Mouse (Mus musculus): ENCODE data around the gene Aars. TPM values are rescaled to one million over a fixed set of nuclear protein-coding genes. Genes with fewer than 3 reads are reported as not detected.
"Not testable (repeated sequence)": the region's sequence is repeated elsewhere in the genome, so short reads cannot be mapped to it uniquely, and the experiment has no call there.

The Aars gene
- polyA plus RNA-seq, 1 experiment from 2014 or later: 170 TPM

- in situ Hi-C loops (cut with MboI; ENCODE audit: low pct_unique_long_range_greater_than_20kb): loop anchor here (5.0 kb wide), 1 partner anchor 37 kb away; the partner anchor contains the start of gene Exosc6
- CTCF ChIA-PET: interaction anchor here (1.1 to 1.2 kb wide), 2 partner anchors 52 to 344 kb away, joined by 3 read pairs; no protein-coding TSS in a partner anchor
- no peaks in the 10 kb centered on the region for H3K27me3 ChIP-seq
- no peak for TF ChIP-seq CTCF (IDR thresholded peaks at IDR 0.05)
- POLR2A ChIA-PET: interaction anchor here (0.7 kb wide), 2 partner anchors 70 to 126 kb away, joined by 5 to 6 read pairs; no protein-coding TSS in a partner anchor
- DNase-seq (ENCODE audit: low read depth, low spot score) (no peak), ATAC-seq (peak; percentile 76)
These were observed 61.1 kb downstream of the Aars start, which contains the start of gene Pdpr for GRCm38 (mm10) chr8:111093865-111094718. Gene Pdpr (plus strand): TSS chr8:111094630.

- in situ Hi-C loops (cut with MboI; ENCODE audit: low pct_unique_long_range_greater_than_20kb): loop anchor here (5.0 kb wide), 1 partner anchor 38 kb away; the partner anchor contains the start of gene Exosc6
- POLR2A ChIA-PET: not testable (repeated sequence)
- peak; percentile 68 for ATAC-seq
These were observed 61.9 kb downstream of the Aars start for GRCm38 (mm10) chr8:111094719-111095302.

More at GRCm38 (mm10) chr8:111094719-111095302, 61.9 kb downstream of the Aars start:
- CTCF ChIA-PET; DNase-seq (ENCODE audit: low read depth, low spot score); H3K27me3 ChIP-seq: not testable (repeated sequence)

Other genes starting within 250 kb of the Aars start
- gene Il34, start 227.2 kb upstream of the Aars start, polyA plus RNA-seq (2021): 35.6 TPM
- 95.9 TPM for gene Cog4, start 186.5 kb upstream of the Aars start, polyA plus RNA-seq (2021)
- 129 TPM for gene Sf3b3, start 186.4 kb upstream of the Aars start, polyA plus RNA-seq (2021)
- gene Fuk, start 130.7 kb upstream of the Aars start, polyA plus RNA-seq (2021): 25.6 TPM
- gene St3gal2, start 113.2 kb upstream of the Aars start, polyA plus RNA-seq (2021): 88.1 TPM
- 62.6 TPM for gene Ddx19a, start 35.3 kb upstream of the Aars start, polyA plus RNA-seq (2021)
- gene Ddx19b, start 1.4 kb upstream of the Aars start, polyA plus RNA-seq (2021): 8.3 TPM
- not detected for gene Exosc6, start 23.2 kb downstream of the Aars start, polyA plus RNA-seq (2021)
- gene Clec18a, start 59.3 kb downstream of the Aars start, polyA plus RNA-seq (2021): 8.3 TPM
- 26.1 TPM for gene Pdpr, start 61.5 kb downstream of the Aars start, polyA plus RNA-seq (2021)
- 137 TPM for gene Glg1, start 226.1 kb downstream of the Aars start, polyA plus RNA-seq (2021)

Measured in Patski (cell line).